Mouse (Mus musculus): ENCODE measurements at regions not wholly inside any gene's neighbourhood (a gene's known extent, or its start where the extent isn't known, plus 50 kb on each side); places are given as distances from the start of the nearest gene placed in this dataset.
A peak's percentile ranks its signal among the peaks of the same experiment; 100 is the strongest.

DNA sequence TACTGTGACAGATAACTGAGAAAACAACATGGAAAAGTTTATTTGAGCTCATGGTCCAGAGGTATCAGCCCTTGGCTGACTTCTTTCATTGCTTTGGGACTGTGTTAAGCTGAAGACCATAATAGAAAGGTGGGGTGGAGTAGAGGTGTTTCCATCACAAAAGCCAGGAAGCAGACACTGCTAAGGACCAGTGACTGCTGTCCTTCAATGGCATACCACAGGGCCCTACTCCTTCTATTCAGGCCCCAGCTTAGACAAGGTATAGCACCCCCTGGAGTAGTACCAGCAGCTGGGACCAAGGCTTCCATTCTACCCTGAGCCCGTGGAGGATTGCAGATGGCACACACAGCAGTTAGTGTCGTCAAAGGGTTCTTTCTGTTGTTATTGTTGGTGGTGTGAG lies 151.4 kb upstream of the Grik3 start:
- WGBS, result 69% methylated on average over 2 of the region's 2 CpGs
- H3K4me3 ChIP-seq (replicated peaks), result no peak overlapping the region
- no peak overlapping the region for H3K27ac ChIP-seq (replicated peaks)
- no peaks in the 10 kb centered on the region for H3K9me3 ChIP-seq (replicated peaks)
- H3K36me3 ChIP-seq, result no peaks in the 10 kb centered on the region
- no peak overlapping the region for H3K4me2 ChIP-seq
- H3K27me3 ChIP-seq (replicated peaks), result no peaks in the 10 kb centered on the region
- no peaks in the 10 kb centered on the region for H3K4me1 ChIP-seq
- no peak for ATAC-seq (ENCODE audit: low FRiP score)
- H3K9ac ChIP-seq (replicated peaks), result no peak overlapping the region

DNA sequence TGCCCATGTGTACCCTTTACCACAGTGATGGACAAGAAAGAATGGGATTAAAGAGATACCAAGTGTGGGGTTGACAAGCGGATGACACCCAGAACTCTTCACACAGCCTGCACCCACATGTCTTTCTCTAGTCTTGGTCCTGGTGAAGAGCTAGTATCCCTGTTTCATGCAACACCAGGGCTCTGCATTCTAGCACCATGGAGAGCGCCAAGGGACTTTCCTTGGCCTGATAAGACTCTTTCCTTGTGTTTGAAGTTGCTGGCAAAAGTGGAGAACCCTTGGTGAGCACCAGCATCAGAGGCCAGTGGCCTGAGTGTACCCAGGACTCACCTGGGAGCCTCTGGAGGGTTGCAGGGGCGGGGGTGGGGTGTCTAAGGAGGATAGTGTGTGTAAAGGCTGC lies 161.7 kb upstream of the Grik3 start:
- Histone ChIP-seq H3K4me2 (no peak overlapping the region), H3K27ac (replicated peaks) (no peak overlapping the region), H3K4me1 (no peaks in the 10 kb centered on the region; the same call in 1 of the 2 replicates), H3K27me3 (replicated peaks) (no peaks in the 10 kb centered on the region), H3K4me3 (replicated peaks) (no peak overlapping the region), H3K36me3 (no peaks in the 10 kb centered on the region), H3K9me3 (replicated peaks) (no peaks in the 10 kb centered on the region), H3K9ac (replicated peaks) (no peak overlapping the region)
- WGBS, result 41% methylated on average over 3 of the region's 3 CpGs
- no peak for ATAC-seq (ENCODE audit: low FRiP score)

DNA sequence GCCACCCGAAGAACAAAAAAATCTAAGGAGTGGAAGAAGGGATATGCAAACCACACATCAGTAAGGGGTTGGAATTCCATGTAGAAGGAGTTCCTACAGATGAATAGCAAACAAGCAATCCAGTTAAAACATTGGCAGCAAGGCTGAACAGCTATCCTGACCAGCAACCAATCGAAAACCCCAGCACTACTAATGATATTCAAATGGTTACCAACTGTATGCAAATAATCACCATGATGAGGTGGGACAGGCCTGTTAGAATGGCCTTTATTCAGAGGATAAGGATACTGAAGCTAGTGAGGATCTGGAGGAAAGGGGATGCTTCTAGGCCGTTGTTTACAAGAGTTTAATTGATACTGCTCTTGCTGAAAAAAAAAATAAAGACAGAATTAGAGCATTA lies 166.0 kb upstream of the Grik3 start:
- Histone ChIP-seq H3K4me1 (0 out of 2 replicates have a peak, but pooled peaks cover under 1% of the 10 kb centered on the region), H3K4me3 (replicated peaks) (no peak overlapping the region), H3K36me3 (no peaks in the 10 kb centered on the region), H3K27ac (replicated peaks) (no peak overlapping the region), H3K27me3 (replicated peaks) (no peaks in the 10 kb centered on the region), H3K4me2 (no peak overlapping the region), H3K9ac (replicated peaks) (no peak overlapping the region), H3K9me3 (replicated peaks) (no peaks in the 10 kb centered on the region)
- 67% methylated on average over 3 of the region's 3 CpGs for WGBS
- no peak for ATAC-seq (ENCODE audit: low FRiP score)

DNA sequence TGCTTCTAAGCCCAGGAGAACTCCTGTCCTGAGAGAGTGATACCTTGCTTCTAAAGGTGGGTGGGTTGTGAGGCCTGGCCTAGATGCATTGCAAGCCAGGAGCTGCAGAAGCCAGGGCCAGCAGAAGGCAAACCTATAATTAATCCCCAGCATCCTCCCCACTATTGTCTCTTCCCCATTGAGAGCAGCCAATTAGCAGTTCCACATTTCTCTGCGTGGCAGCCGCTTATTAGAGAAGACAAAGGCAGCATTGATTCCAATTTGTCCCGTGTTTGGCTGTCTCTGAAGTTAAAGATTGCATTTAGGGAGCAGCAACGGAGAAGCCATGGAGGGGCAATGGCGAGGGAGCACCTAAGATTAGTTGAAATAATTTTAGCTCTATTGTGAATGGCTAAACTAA lies 171.2 kb upstream of the Grik3 start:
- H3K4me1 ChIP-seq, result peaks cover 29% of the 10 kb centered on the region
- no peaks in the 10 kb centered on the region for H3K36me3 ChIP-seq
- no peak overlapping the region for H3K27ac ChIP-seq (replicated peaks)
- 0 out of 2 replicates have a peak, but pooled peaks cover 4% of the 10 kb centered on the region for H3K27me3 ChIP-seq (replicated peaks)
- H3K4me3 ChIP-seq (replicated peaks), result no peak overlapping the region
- H3K4me2 ChIP-seq, result no peak overlapping the region
- H3K9ac ChIP-seq (replicated peaks), result no peak overlapping the region
- no peaks in the 10 kb centered on the region for H3K9me3 ChIP-seq (replicated peaks)
- 27% methylated on average over 5 of the region's 5 CpGs for WGBS
- ATAC-seq (ENCODE audit: low FRiP score), result no peak

DNA sequence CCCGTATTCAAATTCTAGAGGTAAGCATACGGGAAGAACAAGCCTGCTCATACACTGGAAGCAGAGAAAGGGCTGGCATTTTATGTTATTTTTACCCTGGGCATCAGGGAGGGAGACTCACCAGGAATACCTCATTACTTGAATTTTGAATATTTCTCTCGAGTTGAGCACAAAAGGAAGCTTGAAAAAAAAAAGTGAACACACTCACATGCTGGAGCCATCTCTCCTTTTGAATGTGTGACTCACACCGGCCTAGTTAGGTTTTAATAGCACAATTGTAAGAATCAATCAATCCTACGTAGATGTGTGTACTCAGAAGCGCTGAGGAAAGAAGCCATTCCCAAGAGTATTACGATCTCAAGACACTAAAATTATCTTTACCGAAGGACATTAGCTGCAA lies 172.2 kb upstream of the Grik3 start:
- H3K9me3 ChIP-seq (replicated peaks), result no peaks in the 10 kb centered on the region
- H3K36me3 ChIP-seq, result no peaks in the 10 kb centered on the region
- H3K9ac ChIP-seq (replicated peaks), result no peak overlapping the region
- H3K4me3 ChIP-seq (replicated peaks), result no peak overlapping the region
- WGBS, result 51% methylated on average over 8 of the region's 8 CpGs
- 0 out of 2 replicates have a peak, but pooled peaks cover 4% of the 10 kb centered on the region for H3K27me3 ChIP-seq (replicated peaks)
- no peak for ATAC-seq (ENCODE audit: low FRiP score)
- peaks cover 30% of the 10 kb centered on the region for H3K4me1 ChIP-seq
- H3K27ac ChIP-seq (replicated peaks), result no peak overlapping the region
- H3K4me2 ChIP-seq, result no peak overlapping the region

DNA sequence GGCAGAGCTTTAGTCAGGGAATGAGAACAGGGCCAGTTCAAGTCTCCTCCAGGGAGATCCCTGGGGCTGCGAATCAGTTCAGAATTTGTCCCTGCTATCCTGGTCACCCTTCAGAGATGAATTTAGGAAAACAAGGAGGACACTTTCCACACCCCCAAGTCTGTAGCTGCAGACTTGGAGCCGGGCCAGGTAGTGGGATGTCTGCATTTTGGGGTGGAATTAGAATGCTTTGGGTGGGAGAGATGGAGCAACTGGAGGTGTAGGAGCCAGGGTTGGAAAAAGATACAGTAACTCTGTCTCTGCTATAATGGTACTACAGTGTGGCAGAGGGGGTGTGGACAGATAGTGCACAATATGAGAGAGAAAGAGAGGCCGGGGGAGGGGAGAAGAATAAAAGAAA lies 173.6 kb upstream of the Grik3 start:
- H3K9me3 ChIP-seq (replicated peaks), result no peaks in the 10 kb centered on the region
- 0 out of 2 replicates have a peak, but pooled peaks cover 8% of the 10 kb centered on the region for H3K27me3 ChIP-seq (replicated peaks)
- peaks cover 34% of the 10 kb centered on the region for H3K4me1 ChIP-seq
- no peak overlapping the region for H3K27ac ChIP-seq (replicated peaks)
- 87% methylated on average over 3 of the region's 3 CpGs for WGBS
- H3K36me3 ChIP-seq, result no peaks in the 10 kb centered on the region
- H3K4me3 ChIP-seq (replicated peaks), result no peak overlapping the region
- ATAC-seq (ENCODE audit: low FRiP score), result no peak
- H3K9ac ChIP-seq (replicated peaks), result no peak overlapping the region
- no peak overlapping the region for H3K4me2 ChIP-seq

DNA sequence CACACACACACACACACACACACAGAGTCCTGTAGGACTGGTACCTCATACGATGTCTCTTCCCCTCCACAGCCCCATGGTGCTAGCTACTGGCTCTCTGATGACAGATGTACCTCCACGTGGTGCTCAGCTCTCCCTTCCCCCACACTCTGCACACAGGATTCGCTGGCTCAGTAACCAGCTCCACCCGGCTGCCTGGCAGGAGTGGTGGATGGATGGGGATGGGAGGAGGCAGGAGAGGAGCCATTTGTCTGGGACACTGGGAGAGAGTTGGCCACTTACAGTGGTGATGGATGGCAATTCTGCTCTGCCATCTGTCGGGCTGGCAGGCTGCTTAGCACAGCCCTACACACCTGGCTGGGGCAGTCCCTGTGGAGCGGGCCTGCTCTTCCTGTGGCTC lies 174.7 kb upstream of the Grik3 start:
- 0 out of 2 replicates have a peak, but pooled peaks cover 11% of the 10 kb centered on the region for H3K27me3 ChIP-seq (replicated peaks)
- WGBS, result 15% methylated on average over 6 of the region's 6 CpGs
- no peak overlapping the region for H3K9ac ChIP-seq (replicated peaks)
- no peak overlapping the region for H3K4me2 ChIP-seq
- H3K27ac ChIP-seq (replicated peaks), result no peak overlapping the region
- H3K36me3 ChIP-seq, result no peaks in the 10 kb centered on the region
- no peak overlapping the region for H3K4me3 ChIP-seq (replicated peaks)
- peak; percentile 66 for ATAC-seq (ENCODE audit: low FRiP score)
- peaks cover 34% of the 10 kb centered on the region for H3K4me1 ChIP-seq
- no peaks in the 10 kb centered on the region for H3K9me3 ChIP-seq (replicated peaks)

DNA sequence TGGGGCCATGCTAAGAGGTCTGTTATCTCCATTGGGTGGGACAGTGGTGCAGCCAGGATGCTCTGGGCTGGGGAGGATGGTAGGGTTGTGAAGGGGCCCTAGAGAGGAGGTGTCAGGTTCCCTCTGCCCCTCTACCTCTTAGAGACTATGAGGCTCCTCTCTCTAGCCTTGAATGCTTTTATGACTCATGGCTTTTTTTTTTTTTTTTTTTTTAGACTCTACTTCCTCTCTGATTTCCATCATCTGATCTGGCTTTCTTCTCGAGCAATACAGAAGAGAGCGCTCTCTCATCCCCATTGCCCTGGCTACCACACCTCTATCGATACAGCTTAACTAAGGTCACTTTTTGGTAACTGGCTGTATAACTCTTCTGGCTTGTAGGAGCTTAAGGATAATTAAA lies 176.6 kb upstream of the Grik3 start:
- H3K4me1 ChIP-seq, result peaks cover 28% of the 10 kb centered on the region
- H3K9me3 ChIP-seq (replicated peaks), result no peaks in the 10 kb centered on the region
- H3K36me3 ChIP-seq, result no peaks in the 10 kb centered on the region
- 73% methylated on average over 3 of the region's 3 CpGs for WGBS
- no peak overlapping the region for H3K4me2 ChIP-seq
- no peak overlapping the region for H3K4me3 ChIP-seq (replicated peaks)
- 0 out of 2 replicates have a peak, but pooled peaks cover 11% of the 10 kb centered on the region for H3K27me3 ChIP-seq (replicated peaks)
- H3K27ac ChIP-seq (replicated peaks), result no peak overlapping the region
- H3K9ac ChIP-seq (replicated peaks), result no peak overlapping the region
- no peak for ATAC-seq (ENCODE audit: low FRiP score)

DNA sequence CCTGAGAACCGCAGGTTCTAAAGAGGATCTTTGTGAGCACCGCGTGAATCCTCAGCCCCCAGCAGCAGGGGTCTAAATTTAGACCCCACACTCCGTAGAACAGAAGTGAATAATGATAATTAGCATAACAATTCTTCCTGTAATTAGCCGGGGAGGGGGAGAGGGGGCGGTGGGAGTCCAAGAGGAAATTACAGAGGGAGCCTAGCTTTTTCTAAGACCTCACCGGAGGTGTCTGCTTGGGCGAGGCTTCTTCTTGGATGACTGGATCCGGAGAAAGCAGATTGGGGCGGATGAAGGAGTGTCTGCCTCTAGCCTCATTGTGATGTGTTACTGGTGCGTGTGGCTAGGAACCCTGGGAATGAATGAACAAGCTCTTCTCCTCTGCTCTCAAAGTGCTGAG lies 177.2 kb upstream of the Grik3 start:
- Histone ChIP-seq H3K4me1 (peaks cover 31% of the 10 kb centered on the region), H3K36me3 (no peaks in the 10 kb centered on the region), H3K27ac (replicated peaks) (no peak overlapping the region), H3K4me2 (no peak overlapping the region), H3K9ac (replicated peaks) (no peak overlapping the region), H3K4me3 (replicated peaks) (no peak overlapping the region), H3K9me3 (replicated peaks) (no peaks in the 10 kb centered on the region), H3K27me3 (replicated peaks) (0 out of 2 replicates have a peak, but pooled peaks cover 11% of the 10 kb centered on the region)
- WGBS, result 2% methylated on average over 11 of the region's 11 CpGs
- ATAC-seq (ENCODE audit: low FRiP score), result no peak

DNA sequence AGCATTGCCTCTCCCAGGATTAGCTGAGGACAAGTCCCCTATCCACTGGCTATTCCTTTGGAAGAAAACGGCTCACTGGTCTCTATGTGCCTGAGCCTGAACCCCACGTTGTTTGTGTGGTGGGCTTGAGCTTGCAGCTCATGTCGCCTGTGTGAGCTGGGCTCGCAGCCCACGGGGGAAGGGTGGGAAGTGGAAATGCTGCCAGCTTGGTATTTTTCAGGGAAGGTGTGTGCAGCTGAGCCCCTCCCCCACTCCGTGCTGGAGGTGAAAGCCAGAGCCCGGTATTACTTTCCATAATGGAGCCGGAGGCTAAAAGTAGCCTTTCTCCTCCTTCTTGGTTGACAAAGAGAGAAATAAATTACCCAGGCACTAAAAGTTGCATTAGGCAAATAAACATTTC lies 180.5 kb upstream of the Zc3h12a start:
- no peak overlapping the region for H3K4me2 ChIP-seq
- H3K4me3 ChIP-seq (replicated peaks), result no peak overlapping the region
- no peak overlapping the region for H3K27ac ChIP-seq (replicated peaks)
- ATAC-seq (ENCODE audit: low FRiP score), result no peak
- 18% methylated on average over 8 of the region's 8 CpGs for WGBS
- no peaks in the 10 kb centered on the region for H3K36me3 ChIP-seq
- no peak overlapping the region for H3K9ac ChIP-seq (replicated peaks)
- peaks cover 25% of the 10 kb centered on the region for H3K4me1 ChIP-seq
- H3K9me3 ChIP-seq (replicated peaks), result no peaks in the 10 kb centered on the region
- H3K27me3 ChIP-seq (replicated peaks), result 0 out of 2 replicates have a peak, but pooled peaks cover 9% of the 10 kb centered on the region

DNA sequence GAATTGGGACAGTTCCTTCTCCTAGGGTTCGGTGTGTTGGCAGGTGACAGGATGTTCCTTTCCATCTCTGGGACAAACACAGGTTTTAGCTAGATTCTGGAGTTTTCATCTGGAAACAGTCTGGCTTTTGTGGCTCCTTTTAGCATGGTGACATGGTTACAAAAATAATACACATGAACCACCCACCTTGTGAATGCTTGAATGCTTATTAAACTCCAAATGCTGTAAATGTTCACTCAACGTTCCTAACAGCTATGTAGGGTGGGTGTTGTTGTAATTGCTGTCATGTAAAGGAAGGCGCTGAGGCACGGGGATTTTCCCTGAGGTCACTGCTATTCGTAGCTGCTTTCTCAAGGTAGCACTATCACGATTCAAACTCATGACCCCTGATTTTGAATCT lies 178.1 kb upstream of the Zc3h12a start:
- H3K36me3 ChIP-seq, result no peaks in the 10 kb centered on the region
- WGBS, result 71% methylated on average over 6 of the region's 6 CpGs
- no peak overlapping the region for H3K27ac ChIP-seq (replicated peaks)
- H3K4me1 ChIP-seq, result peaks cover 32% of the 10 kb centered on the region
- no peak for ATAC-seq (ENCODE audit: low FRiP score)
- no peak overlapping the region for H3K4me2 ChIP-seq
- H3K4me3 ChIP-seq (replicated peaks), result no peak overlapping the region
- 0 out of 2 replicates have a peak, but pooled peaks cover 2% of the 10 kb centered on the region for H3K27me3 ChIP-seq (replicated peaks)
- no peak overlapping the region for H3K9ac ChIP-seq (replicated peaks)
- H3K9me3 ChIP-seq (replicated peaks), result no peaks in the 10 kb centered on the region

DNA sequence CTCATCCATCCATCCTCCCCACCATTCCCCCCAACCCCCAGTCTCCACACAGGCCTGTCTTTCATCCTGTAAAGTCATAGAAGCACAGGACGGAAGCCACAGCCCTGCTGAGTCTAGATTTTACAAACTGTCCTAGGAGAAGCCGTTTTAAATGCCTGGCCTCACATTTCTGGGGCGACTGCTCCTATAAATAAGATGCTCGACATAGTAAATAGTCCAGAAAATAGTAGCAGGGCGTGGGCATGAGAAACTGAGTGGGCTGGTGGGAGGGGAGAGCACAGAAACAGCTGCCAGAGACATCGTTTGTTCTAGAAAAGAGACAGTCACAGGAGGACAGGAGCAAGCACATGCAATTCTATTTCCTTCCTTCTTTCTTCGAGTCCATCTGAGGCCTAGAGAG lies 175.0 kb upstream of the Zc3h12a start:
- H3K4me2 ChIP-seq, result no peak overlapping the region
- WGBS, result 45% methylated on average over 7 of the region's 7 CpGs
- 0 out of 2 replicates have a peak, but pooled peaks cover 2% of the 10 kb centered on the region for H3K27me3 ChIP-seq (replicated peaks)
- no peak for ATAC-seq (ENCODE audit: low FRiP score)
- no peak overlapping the region for H3K9ac ChIP-seq (replicated peaks)
- no peaks in the 10 kb centered on the region for H3K36me3 ChIP-seq
- H3K4me1 ChIP-seq, result peaks cover 26% of the 10 kb centered on the region
- no peak overlapping the region for H3K27ac ChIP-seq (replicated peaks)
- no peak overlapping the region for H3K4me3 ChIP-seq (replicated peaks)
- H3K9me3 ChIP-seq (replicated peaks), result no peaks in the 10 kb centered on the region

All from neural tube, embryonic 15.5 days (tissue).